ENCODE assay signal across 8 mouse cellular contexts in genomic region chr10:80931695-80932094, GRCm38 (mm10). TPM values are rescaled to one million over a fixed set of nuclear protein-coding genes. Genes with fewer than 3 reads are reported as not detected.
DNase-seq lines count a peak whose midpoint lies in the region; ATAC-seq and TF ChIP-seq lines count a peak whose summit lies in the region.

No protein-coding gene starts in this region.

- peak overlapping the region; percentile 64 for H3K4me3 ChIP-seq in kidney, embryonic 16.5 days (ENCODE audit: low read length)
- no peak overlapping the region for H3K4me3 ChIP-seq in kidney, adult 2 months (ENCODE audit: insufficient read depth, low read depth, low read length)
- peak overlapping the region; percentile 24 for H3K4me3 ChIP-seq in forebrain, embryonic 16.5 days (replicated peaks; ENCODE audit: low read length)
- peak overlapping the region; percentile 42 for H3K4me3 ChIP-seq in midbrain, embryonic 13.5 days (replicated peaks)

- TF ChIP-seq POLR2A in kidney, adult 2 months (IDR thresholded peaks at IDR 0.05; ENCODE audit: low read depth, low read length) = no peak

- no peak for TF ChIP-seq CTCF in kidney, adult 2 months (conservative IDR thresholded peaks at IDR 0.05; ENCODE audit: insufficient read depth, insufficient read length, low read depth, low read length)

- no peak for DNase-seq in kidney, adult 2 months
- DNase-seq in NIH3T3 (ENCODE audit: low read depth) = peak; percentile 56
- no peak for DNase-seq in right cerebral cortex, postnatal 10 days (ENCODE audit: low spot score in 2 of 2)
- DNase-seq in gastrocnemius, postnatal 36 days = no peak

- H3K27ac ChIP-seq in kidney, embryonic 16.5 days (ENCODE audit: low read length) = no peak overlapping the region
- H3K27ac ChIP-seq in kidney, adult 2 months (ENCODE audit: insufficient read depth, low read depth, low read length) = no peak overlapping the region
- H3K27ac ChIP-seq in forebrain, embryonic 16.5 days (ENCODE audit: low read length) = no peak overlapping the region
- H3K27ac ChIP-seq in midbrain, embryonic 13.5 days = no peak overlapping the region

- peaks cover 46% of the 10 kb centered on the region for H3K27me3 ChIP-seq in kidney, embryonic 16.5 days (ENCODE audit: insufficient read depth, low read length)
- H3K27me3 ChIP-seq in kidney, adult 2 months (replicated peaks; ENCODE audit: control insufficient read depth, insufficient read depth, low read length) = no peaks in the 10 kb centered on the region
- H3K27me3 ChIP-seq in forebrain, embryonic 16.5 days (replicated peaks; ENCODE audit: control insufficient read depth, insufficient read depth, low read length) = peaks cover 35% of the 10 kb centered on the region
- H3K27me3 ChIP-seq in midbrain, embryonic 13.5 days = peaks cover 64% of the 10 kb centered on the region

- H3K9me3 ChIP-seq in kidney, embryonic 16.5 days (ENCODE audit: low read length) = no peaks in the 10 kb centered on the region
- no peaks in the 10 kb centered on the region for H3K9me3 ChIP-seq in forebrain, embryonic 16.5 days (ENCODE audit: control insufficient read depth, low read length)
- H3K9me3 ChIP-seq in midbrain, embryonic 13.5 days = no peaks in the 10 kb centered on the region

- H3K36me3 ChIP-seq in kidney, embryonic 16.5 days (ENCODE audit: insufficient read depth, low read length) = no peaks in the 10 kb centered on the region
- no peaks in the 10 kb centered on the region for H3K36me3 ChIP-seq in kidney, adult 2 months (ENCODE audit: control insufficient read depth, insufficient read depth, low read length)
- H3K36me3 ChIP-seq in forebrain, embryonic 16.5 days (ENCODE audit: control insufficient read depth, insufficient read depth) = no peaks in the 10 kb centered on the region
- H3K36me3 ChIP-seq in midbrain, embryonic 13.5 days = no peaks in the 10 kb centered on the region

- peaks cover 60% of the 10 kb centered on the region for H3K4me1 ChIP-seq in kidney, embryonic 16.5 days (ENCODE audit: insufficient read depth, low read length)
- H3K4me1 ChIP-seq in kidney, adult 2 months (ENCODE audit: control insufficient read depth, insufficient read depth, low read length) = peaks cover 8% of the 10 kb centered on the region; the same call in 1 of the 2 replicates
- H3K4me1 ChIP-seq in forebrain, embryonic 16.5 days (replicated peaks; ENCODE audit: control insufficient read depth, insufficient read depth, low read length) = peaks cover 62% of the 10 kb centered on the region
- peaks cover 62% of the 10 kb centered on the region for H3K4me1 ChIP-seq in midbrain, embryonic 13.5 days (replicated peaks)

- intact Hi-C loops in gastrocnemius, postnatal 36 days (cut with DNase I) = no loop called here

- ATAC-seq in kidney, embryonic 16.5 days (ENCODE audit: low FRiP score, low TSS enrichment) = no peak
- ATAC-seq in forebrain, embryonic 16.5 days = no peak
- ATAC-seq in midbrain, embryonic 13.5 days = no peak
- no peak for ATAC-seq in activated CD4-positive, CD25-positive, alpha-beta regulatory T cell, adult 4 months

- 2% methylated on average over 26 of the region's 26 CpGs for WGBS in kidney, embryonic 16.5 days
- 29% methylated on average over 26 of the region's 26 CpGs for WGBS in kidney, adult 2 months
- WGBS in forebrain, embryonic 16.5 days = under 1% methylated on average over 26 of the region's 26 CpGs
- 1% methylated on average over 26 of the region's 26 CpGs for WGBS in midbrain, embryonic 13.5 days

- H3K9ac ChIP-seq in kidney, embryonic 16.5 days (replicated peaks; ENCODE audit: low read length) = peak overlapping the region; percentile 57
- no peak overlapping the region for H3K9ac ChIP-seq in forebrain, embryonic 16.5 days (replicated peaks; ENCODE audit: low read depth, low read length)
- no peak overlapping the region for H3K9ac ChIP-seq in midbrain, embryonic 13.5 days (replicated peaks)

- H3K4me2 ChIP-seq in kidney, embryonic 16.5 days (replicated peaks; ENCODE audit: low read depth, low read length) = peak overlapping the region; percentile 93
- peak overlapping the region; percentile 45 for H3K4me2 ChIP-seq in forebrain, embryonic 16.5 days (ENCODE audit: low read length)
- peak overlapping the region; percentile 79 for H3K4me2 ChIP-seq in midbrain, embryonic 13.5 days (replicated peaks)

RNA-seq across cellular contexts. Expression of gene Gadd45b, which starts 1.8 kb away (rescaled TPM):
- polyA plus RNA-seq in kidney, embryonic 16.5 days (2015; fragmentation: Nextera tagmentation; extraction: Ambion mirVana) = 22.3 and 24.1 TPM in 2 replicates
- polyA plus RNA-seq in kidney, adult 2 months (2012; rRNA removed) = 10.1 and 11.3 TPM in 2 replicates
- polyA plus RNA-seq in forebrain, embryonic 16.5 days (2015; fragmentation: Nextera tagmentation; extraction: Ambion mirVana) = 5.8 and 7.0 TPM in 2 replicates
- polyA plus RNA-seq in midbrain, embryonic 13.5 days (2015; fragmentation: Nextera tagmentation; extraction: Ambion mirVana) = 4.0 and 4.9 TPM in 2 replicates
- 10 to 100 TPM; 22.8 to 45.2 TPM for polyA plus RNA-seq in activated CD4-positive, CD25-positive, alpha-beta regulatory T cell, adult 4 months (2017; shearing (Covaris generic))
- total RNA-seq in gastrocnemius, postnatal 36 days (2021) = 10 to 100 TPM; 26.7 to 31.7 TPM

RNA-seq across cellular contexts. Expression of gene Lmnb2, which starts 13.7 kb away (rescaled TPM):
- polyA plus RNA-seq in kidney, embryonic 16.5 days (2015; fragmentation: Nextera tagmentation; extraction: Ambion mirVana) = 61.8 and 62.4 TPM in 2 replicates
- 8.5 and 10.1 TPM in 2 replicates for polyA plus RNA-seq in kidney, adult 2 months (2012; rRNA removed)
- 53.2 and 59.8 TPM in 2 replicates for polyA plus RNA-seq in forebrain, embryonic 16.5 days (2015; fragmentation: Nextera tagmentation; extraction: Ambion mirVana)
- 46.9 and 48.2 TPM in 2 replicates for polyA plus RNA-seq in midbrain, embryonic 13.5 days (2015; fragmentation: Nextera tagmentation; extraction: Ambion mirVana)
- 1 to 10 TPM; 2.8 to 4.5 TPM for polyA plus RNA-seq in activated CD4-positive, CD25-positive, alpha-beta regulatory T cell, adult 4 months (2017; shearing (Covaris generic))
- total RNA-seq in gastrocnemius, postnatal 36 days (2021) = 1 to 10 TPM; 2.6 to 3.1 TPM

RNA-seq across cellular contexts. Expression of gene Timm13, which starts 30.9 kb away (rescaled TPM):
- polyA plus RNA-seq in kidney, embryonic 16.5 days (2015; fragmentation: Nextera tagmentation; extraction: Ambion mirVana) = 361 and 376 TPM in 2 replicates
- polyA plus RNA-seq in kidney, adult 2 months (2012; rRNA removed) = 375 and 474 TPM in 2 replicates
- polyA plus RNA-seq in forebrain, embryonic 16.5 days (2015; fragmentation: Nextera tagmentation; extraction: Ambion mirVana) = 298 and 299 TPM in 2 replicates
- 331 TPM in 2 replicates for polyA plus RNA-seq in midbrain, embryonic 13.5 days (2015; fragmentation: Nextera tagmentation; extraction: Ambion mirVana)
- 100 to 1,000 TPM; 228 to 262 TPM for polyA plus RNA-seq in activated CD4-positive, CD25-positive, alpha-beta regulatory T cell, adult 4 months (2017; shearing (Covaris generic))
- 100 to 1,000 TPM; 106 to 120 TPM for total RNA-seq in gastrocnemius, postnatal 36 days (2021)
